Mouse (Mus musculus) activated CD4-positive, CD25-positive, alpha-beta regulatory T cell (primary cell): Measurements from ENCODE around the gene Spata2l. TPM values are rescaled to one million over a fixed set of nuclear protein-coding genes. Genes with fewer than 3 reads are reported as not detected.

Experiments used
- polyA plus RNA-seq, 2 experiments: library from polyadenylated mRNA; unstranded; fragments of 100-300 nt; shearing (Covaris generic); gene quantifications; one replicate each; pipeline ENCODE4 v1.2.1; 2017

Spata2l gene
- 10 to 100 TPM; 14.7 to 17.1 TPM for polyA plus RNA-seq

DNA sequence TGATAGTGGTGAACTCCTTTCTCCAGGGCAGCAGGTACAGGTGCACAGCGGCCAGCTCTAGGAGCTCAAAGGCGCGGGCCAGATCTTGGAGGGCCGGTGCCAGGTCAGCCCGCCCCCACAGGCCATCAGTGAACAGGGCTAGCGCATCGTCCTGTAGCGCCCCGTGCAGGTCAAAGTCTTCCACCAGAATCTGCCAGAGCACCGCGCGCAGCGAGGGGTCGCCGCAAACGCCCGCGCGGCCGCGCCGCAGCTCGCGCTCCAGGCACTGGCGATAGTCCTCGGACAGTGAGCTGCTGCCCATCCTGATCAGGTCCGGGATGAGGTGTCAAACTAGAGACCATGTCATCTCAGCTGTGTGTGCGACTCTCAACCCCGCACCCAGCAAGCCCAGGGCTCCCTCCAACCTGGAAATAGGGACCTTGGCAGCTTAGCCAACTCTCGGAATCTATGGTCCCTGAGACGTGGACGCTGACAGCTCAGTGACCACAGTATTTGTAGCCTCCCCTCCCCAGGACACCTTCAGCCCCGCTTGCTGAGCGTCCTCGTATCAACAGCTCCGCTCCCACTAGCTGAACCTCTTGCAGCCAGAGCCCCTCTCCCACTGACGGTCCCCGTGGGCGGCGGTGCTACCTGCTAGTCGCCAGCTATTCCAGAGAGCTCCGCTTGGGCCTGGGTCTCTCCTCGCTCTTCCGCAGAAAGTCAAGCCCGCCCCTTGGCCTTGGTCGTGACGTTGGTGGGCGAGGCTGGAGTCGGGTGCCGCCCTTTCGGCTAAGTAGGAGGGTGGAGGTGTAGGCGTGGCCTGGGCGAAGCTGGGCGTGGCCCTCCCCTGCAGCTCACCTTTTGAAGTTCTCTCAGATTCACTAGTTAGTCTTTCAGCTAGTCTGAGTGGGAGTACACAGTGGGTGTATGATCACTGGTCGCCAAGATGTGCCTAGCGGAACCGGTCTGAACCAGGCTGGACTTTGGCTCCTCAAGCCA is at the start of gene Spata2l:
Spata2l (minus strand) TSS at position 714 of the 978 bp plus-strand sequence.

DNA sequence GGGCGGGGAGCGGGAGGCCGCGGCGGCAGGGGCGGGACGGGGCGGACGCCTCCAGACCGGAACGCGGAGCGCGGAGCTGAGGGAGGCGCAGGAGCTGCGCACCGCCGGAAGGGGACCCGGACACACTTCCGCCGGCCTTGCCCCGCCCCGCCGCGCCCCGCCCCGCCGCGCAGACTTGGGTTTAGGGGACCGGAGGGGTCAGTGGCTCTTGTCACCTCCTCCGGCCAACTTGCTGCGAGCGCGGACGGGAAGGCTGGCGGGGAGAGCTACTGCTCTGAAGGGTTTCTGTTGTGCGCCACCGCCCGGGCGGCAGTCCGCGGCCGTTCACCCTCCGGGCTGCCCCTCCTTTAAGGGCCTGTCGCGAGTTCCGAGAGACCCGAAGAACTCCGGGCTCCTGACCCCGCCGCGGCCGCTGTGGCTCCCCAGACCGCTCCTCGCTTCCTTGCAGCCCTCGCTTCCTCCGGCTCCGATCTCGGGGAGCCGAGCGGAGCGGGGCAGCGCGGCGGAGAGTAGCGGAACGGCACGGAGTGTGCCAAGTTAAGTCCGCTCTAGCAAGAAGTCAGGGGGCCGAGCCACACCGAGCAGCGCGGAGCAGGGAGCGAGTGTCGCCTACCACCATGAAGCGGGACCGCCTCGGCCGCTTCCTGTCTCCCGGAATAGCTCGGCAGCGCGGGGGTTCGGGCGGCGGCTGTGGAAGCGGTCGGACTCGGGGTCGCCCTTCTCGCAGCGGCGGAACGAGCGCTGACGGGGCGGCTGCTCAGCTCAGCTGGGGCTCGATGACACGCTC is 18.3 kb upstream of the Spata2l start, which contains the start of the genes Zfp276 and Vps9d1:
Zfp276 (plus strand) TSS at position 97 of the 787 bp plus-strand sequence.
Vps9d1 (minus strand) TSS at position 250 of the 787 bp plus-strand sequence.

DNA sequence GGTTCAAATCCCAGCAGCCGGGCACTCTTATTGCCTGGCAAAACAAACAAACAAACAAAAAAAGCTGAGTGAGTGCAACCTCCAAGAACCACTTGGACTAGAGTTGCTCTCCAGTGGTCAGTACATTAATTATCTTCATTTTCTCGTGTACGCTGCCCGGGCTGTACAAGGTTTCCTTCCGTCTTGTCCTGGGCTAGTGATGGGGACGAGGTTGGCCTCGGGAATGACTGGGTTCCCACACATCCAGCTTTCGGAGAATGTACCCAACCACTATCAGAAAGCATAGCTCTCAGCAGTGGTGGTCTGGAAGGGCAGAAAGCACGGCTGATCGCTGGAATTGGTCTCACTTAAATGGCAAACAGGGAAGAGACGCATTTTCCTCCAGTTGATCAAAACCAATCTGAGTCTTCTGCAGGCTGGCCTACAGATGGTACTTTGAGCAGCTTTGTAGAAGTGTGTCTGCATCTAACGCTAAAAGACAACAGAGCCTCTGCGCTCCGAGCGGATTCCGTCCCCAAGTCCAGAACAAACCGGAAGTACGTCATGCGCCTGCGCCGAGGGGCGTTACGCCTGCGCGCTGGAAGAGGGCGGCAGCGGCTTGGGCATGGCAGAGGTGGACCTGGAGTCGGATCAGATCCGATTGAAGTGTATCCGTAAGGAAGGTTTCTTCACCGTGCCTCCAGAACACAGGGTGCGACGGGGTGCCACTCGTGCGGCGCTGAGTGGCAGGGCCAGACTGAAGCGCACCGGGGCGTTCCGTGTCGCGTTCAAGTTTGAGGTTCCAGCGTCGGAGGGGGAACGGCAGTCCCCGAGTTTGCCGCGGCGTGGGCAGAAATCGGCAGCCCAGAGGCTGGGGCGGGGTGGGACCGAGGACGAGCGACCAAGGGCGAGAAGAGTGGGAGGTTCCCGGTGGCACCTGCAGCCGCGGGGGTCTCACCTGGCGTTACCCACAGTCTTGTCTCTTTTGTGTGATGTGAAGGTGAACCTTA is 11.5 kb downstream of the Spata2l start, which contains the start of gene Cdk10:
Cdk10 (plus strand) TSS at position 565 of the 989 bp plus-strand sequence.

GRCm38 (mm10) chr8:123212321-123213117 is 23.5 kb downstream of the Spata2l start, which contains the start of the genes Chmp1a and Spata33:
TSS of gene Chmp1a (minus strand) at chr8:123212763.
TSS of gene Spata33 (plus strand) at chr8:123212832.

DNA sequence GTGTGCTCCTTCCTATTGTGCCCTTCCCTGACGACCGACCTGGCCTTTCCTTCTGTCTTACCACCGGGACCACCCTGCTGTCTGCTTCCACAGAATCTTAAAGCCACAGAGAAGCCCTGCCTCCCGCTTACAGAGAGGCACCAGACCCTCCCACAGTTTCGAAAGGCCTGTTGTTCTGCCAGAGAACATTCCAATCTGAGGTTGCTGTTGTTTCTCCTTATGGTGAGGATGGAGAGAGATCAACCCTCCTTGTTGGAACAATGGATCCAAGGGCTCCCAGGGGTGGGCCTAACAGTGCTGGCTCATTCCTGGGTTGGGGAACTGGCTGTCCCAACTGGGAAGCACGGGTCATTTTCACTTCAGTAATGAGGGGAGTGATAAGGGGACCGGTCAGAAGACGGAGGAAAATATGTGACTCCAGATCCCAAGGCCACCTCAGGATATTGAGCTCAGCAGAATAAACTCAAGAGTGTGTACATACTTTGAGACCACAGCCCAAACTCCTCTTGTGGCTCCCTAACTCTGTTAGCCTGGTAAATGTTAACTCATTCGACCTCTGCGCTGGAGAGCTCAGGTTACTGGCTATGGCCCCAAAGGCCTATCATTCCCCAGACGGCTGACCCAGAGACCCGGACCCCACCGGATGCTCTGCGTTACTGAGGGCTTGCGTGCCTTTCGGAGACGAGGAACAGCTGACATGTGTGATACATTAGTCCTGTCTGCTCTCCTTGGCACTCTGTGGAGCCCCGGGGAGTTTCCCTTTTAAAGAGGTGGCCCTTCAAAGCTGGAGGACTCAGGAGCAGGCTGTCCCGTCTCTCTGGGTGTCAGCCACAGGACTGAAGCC is 50.2 kb downstream of the Spata2l start, which contains the start of gene Dpep1:
Dpep1 (plus strand) TSS at position 677 of the 844 bp plus-strand sequence.

Other genes with a start within 250 kb of the Spata2l start
- 100 to 1,000 TPM; 215 to 236 TPM for gene Ankrd11, start 194.0 kb downstream of the Spata2l start, polyA plus RNA-seq
- 10 to 100 TPM; 42.0 to 65.5 TPM for gene Spg7, start 173.3 kb downstream of the Spata2l start, polyA plus RNA-seq
- 1,000 to 10,000 TPM in 1 of 2 experiments, 100 to 1,000 TPM in 1; 680 to 1,054 TPM for gene Rpl13, start 133.9 kb downstream of the Spata2l start, polyA plus RNA-seq
- gene Cpne7, start 118.9 kb downstream of the Spata2l start, polyA plus RNA-seq: 1 to 10 TPM in 1 of 2 experiments, under 1 TPM in 1; 0.82 to 2.5 TPM
- 1 to 10 TPM in 1 of 2 experiments, not detected in 1; 1.7 TPM for gene Sult5a1, start 77.9 kb downstream of the Spata2l start, polyA plus RNA-seq
- under 1 TPM in 1 of 2 experiments, not detected in 1; 0.07 TPM for gene Dpep1, start 50.0 kb downstream of the Spata2l start, polyA plus RNA-seq
- 100 to 1,000 TPM; 163 to 192 TPM for gene Chmp1a, start 23.5 kb downstream of the Spata2l start, polyA plus RNA-seq
- under 1 TPM in 1 of 2 experiments, not detected in 1; 0.69 TPM for gene Spata33, start 23.4 kb downstream of the Spata2l start, polyA plus RNA-seq
- 10 to 100 TPM; 18.6 to 20.0 TPM for gene Cdk10, start 11.4 kb downstream of the Spata2l start, polyA plus RNA-seq
- 10 to 100 TPM; 25.1 to 28.7 TPM for gene Zfp276, start 18.0 kb upstream of the Spata2l start, polyA plus RNA-seq
- gene Vps9d1, start 18.1 kb upstream of the Spata2l start, polyA plus RNA-seq: 10 to 100 TPM; 20.4 to 28.6 TPM
- gene Fanca, start 82.3 kb upstream of the Spata2l start, polyA plus RNA-seq: 10 to 100 TPM in 1 of 2 experiments, 1 to 10 TPM in 1; 9.7 to 15.2 TPM
- under 1 TPM in 1 of 2 experiments, not detected in 1; 0.18 TPM for gene Spire2, start 96.5 kb upstream of the Spata2l start, polyA plus RNA-seq
- gene Tcf25, start 137.5 kb upstream of the Spata2l start, polyA plus RNA-seq: 100 to 1,000 TPM; 241 to 246 TPM
- gene Mc1r, start 170.9 kb upstream of the Spata2l start, polyA plus RNA-seq: under 1 TPM; 0.13 to 0.18 TPM
- gene Tubb3, start 175.2 kb upstream of the Spata2l start, polyA plus RNA-seq: under 1 TPM in 1 of 2 experiments, not detected in 1; 0.58 TPM
- 10 to 100 TPM in 1 of 2 experiments, 1 to 10 TPM in 1; 8.8 to 13.3 TPM for gene Def8, start 187.3 kb upstream of the Spata2l start, polyA plus RNA-seq
- gene Afg3l1, start 241.7 kb upstream of the Spata2l start, polyA plus RNA-seq: 10 to 100 TPM; 67.8 to 68.6 TPM